Mouse (Mus musculus): ENCODE data around the gene Olfr1141.

Olfr1141 gene

GRCm38 (mm10) chr2:87753891-87754290 is at the start of gene Olfr1141:
TSS of gene Olfr1141 (minus strand) at chr2:87753991.
- in situ Hi-C loops (cut with MseI, MboI) = no loop called here

GRCm38 (mm10) chr2:87800292-87800691 is 46.5 kb upstream of the Olfr1141 start, which contains the start of gene Olfr1143:
TSS of gene Olfr1143 (plus strand) at chr2:87800592.
- in situ Hi-C loops (cut with MseI, MboI) = no loop called here

DNA sequence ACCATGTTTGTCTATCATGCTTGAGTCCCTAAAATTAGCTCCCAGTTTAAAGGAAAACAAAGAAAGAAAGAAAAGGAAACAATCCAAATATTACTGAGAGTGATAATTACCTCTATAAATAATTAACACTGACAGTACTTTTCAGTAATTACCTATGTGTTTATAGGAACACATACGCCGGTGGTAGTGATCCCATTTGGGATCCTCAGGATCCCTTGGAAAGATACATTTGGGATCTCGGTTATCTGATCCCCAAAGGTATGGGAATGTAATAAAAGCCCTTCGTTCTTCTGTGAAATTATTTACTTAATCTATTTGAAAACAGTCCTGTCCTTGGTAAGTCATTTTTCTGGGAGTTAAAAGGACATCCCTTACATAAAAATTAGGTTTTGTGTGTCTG is 25.4 kb upstream of the Olfr1141 start, which contains the start of gene Olfr152:
Gene Olfr152, plus strand, starts transcription at position 301 of the 400 bp plus-strand sequence.
- in situ Hi-C loops (cut with MseI, MboI) = no loop called here

DNA sequence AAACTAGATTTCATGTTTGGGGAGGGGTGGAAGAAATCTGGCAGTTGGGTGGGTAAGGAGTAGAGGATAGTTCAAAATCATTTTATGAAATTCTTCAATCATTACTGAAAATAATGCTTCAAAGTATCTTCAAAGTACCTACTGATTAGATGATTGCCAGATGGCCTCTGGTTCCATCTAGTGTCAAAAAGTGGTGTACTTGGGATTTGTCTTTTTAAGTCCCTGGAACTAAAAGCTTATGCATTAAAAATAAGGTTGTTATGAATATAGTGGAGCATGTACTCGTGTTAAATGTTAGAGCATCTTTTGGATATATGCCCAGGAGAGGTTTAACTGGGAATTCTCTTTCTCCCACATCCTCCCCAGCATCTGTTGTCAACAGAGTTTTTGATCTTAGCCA is 22.4 kb upstream of the Olfr1141 start:
- in situ Hi-C loops (cut with MseI, MboI) = no loop called here

GRCm38 (mm10) chr2:87743452-87743851 is 10.3 kb downstream of the Olfr1141 start, which contains the start of gene Olfr1140:
TSS of gene Olfr1140 (plus strand) at chr2:87743752.
- in situ Hi-C loops (cut with MseI, MboI) = no loop called here

DNA sequence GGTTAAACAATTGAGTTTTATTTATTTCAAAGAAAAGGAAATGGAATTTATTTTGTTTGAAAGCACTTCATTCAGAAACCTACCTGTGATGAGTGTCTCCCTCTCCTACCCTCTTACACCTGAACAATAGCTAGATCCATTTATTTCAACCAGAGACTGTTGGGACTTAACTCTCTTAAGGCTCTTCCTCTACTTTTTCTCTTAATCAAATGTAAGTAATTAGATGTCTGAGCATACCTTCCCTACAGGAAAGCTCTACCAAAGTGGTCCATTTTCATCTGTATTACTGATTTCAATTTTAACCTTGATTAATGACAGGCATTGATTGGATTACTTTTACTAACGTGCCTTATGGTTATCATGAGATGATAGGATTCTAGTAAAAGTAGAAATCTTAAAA is 13.9 kb downstream of the Olfr1141 start, which contains the start of gene Olfr1138:
Gene Olfr1138, minus strand, starts transcription at position 101 of the 400 bp plus-strand sequence.
- in situ Hi-C loops (cut with MseI, MboI) = no loop called here

DNA sequence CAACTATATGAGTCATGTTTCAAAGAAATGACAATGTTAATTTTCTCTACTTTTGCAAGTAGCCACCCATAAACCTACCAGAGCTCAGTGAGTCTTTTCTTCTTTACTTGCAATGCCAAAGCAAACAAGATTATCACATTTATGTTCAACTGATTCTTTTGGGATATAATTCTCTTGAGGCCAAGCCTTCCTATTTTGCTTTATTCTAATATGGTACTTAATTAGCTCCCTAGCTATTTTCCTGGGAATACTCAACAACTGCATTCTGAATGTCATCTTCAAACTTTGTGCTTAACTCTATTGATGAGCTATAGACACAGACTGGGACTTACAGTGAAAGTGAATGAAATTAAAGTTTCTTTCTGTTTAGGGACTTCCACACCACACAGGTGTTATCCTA is 40.7 kb downstream of the Olfr1141 start, which contains the start of gene Olfr1137:
Gene Olfr1137, minus strand, starts transcription at position 101 of the 400 bp plus-strand sequence.
- in situ Hi-C loops (cut with MseI, MboI) = no loop called here

Data from mouse trophoblast stem cell (cell line).